Mouse (Mus musculus) ES-E14 (cell line): ENCODE measurements around the gene Ybx2. TPM values are rescaled to one million over a fixed set of nuclear protein-coding genes. Genes with fewer than 3 reads are reported as not detected.

ENCODE experiments used
- DNase-seq: peaks from one replicate; pipeline ENCODE4 v3.0.0-alpha.2; 2013; ENCODE audit warnings: low read depth, low spot score
- H3K27ac ChIP-seq: 2 replicates; pipeline ENCODE4 v1.5.1; 2012; ENCODE audit warnings: low read depth, mild to moderate bottlenecking, low read length, moderate library complexity, mixed read lengths; ENCODE audit not compliant: poor library complexity, insufficient read depth, severe bottlenecking
- H3K36me3 ChIP-seq: 2 replicates; pipeline ENCODE4 v1.6.1; 2012; ENCODE audit warnings: mild to moderate bottlenecking, low read length, moderate library complexity, mixed read lengths; ENCODE audit not compliant: control insufficient read depth, poor library complexity, insufficient read depth, severe bottlenecking
- H3K4me1 ChIP-seq, 2 experiments: fragments of 150-350 bp in 1 of 2; sonication (generic) in 1 of 2; 2 replicates each; pipeline ENCODE4 v1.6.1; 2012; ENCODE audit warnings: low read length in 2 of 2, mild to moderate bottlenecking in 1 of 2, mixed read lengths in 1 of 2; ENCODE audit not compliant: control insufficient read depth in 2 of 2, insufficient read depth in 2 of 2, poor library complexity in 1 of 2
- H3K4me3 ChIP-seq, 2 experiments: fragments of 150-350 bp in 1 of 2; sonication (generic) in 1 of 2; 2 replicates each; pipeline ENCODE4 v1.5.1; 2012; ENCODE audit warnings: low read length in 2 of 2, low read depth in 1 of 2, mild to moderate bottlenecking in 1 of 2, mixed read lengths in 1 of 2; ENCODE audit not compliant: insufficient read depth in 1 of 2, poor library complexity in 1 of 2, severe bottlenecking in 1 of 2
- H3K9ac ChIP-seq: 2 replicates; pipeline ENCODE4 v1.6.1; 2012; ENCODE audit warnings: low read depth, mild to moderate bottlenecking, low read length, mixed read lengths; ENCODE audit not compliant: poor library complexity, insufficient read depth, severe bottlenecking
- H3K9me3 ChIP-seq: fragments of 150-350 bp; sonication (generic); 2 replicates; pipeline ENCODE4 v1.6.1; 2012; ENCODE audit warnings: low read depth, mild to moderate bottlenecking, low read length; ENCODE audit not compliant: control insufficient read depth, insufficient read depth
- CHD2 ChIP-seq: IDR thresholded peaks from 2 replicates; pipeline ENCODE4 v1.6.1; 2014; ENCODE audit warnings: mild to moderate bottlenecking, low read depth, low read length, inconsistent platforms
- HCFC1 ChIP-seq: IDR thresholded peaks from 2 replicates; pipeline ENCODE4 v1.6.1; 2012; ENCODE audit warnings: low read length, inconsistent platforms, borderline replicate concordance; ENCODE audit not compliant: insufficient read depth
- MAFK ChIP-seq: IDR thresholded peaks from 2 replicates; pipeline ENCODE4 v1.6.1; 2014; ENCODE audit warnings: mild to moderate bottlenecking, low read depth, low read length, inconsistent platforms; ENCODE audit not compliant: insufficient read depth
- ZC3H11A ChIP-seq: IDR thresholded peaks from 2 replicates; pipeline ENCODE4 v1.6.1; 2012; ENCODE audit warnings: low read depth, mild to moderate bottlenecking, inconsistent platforms, low read length, borderline replicate concordance
- ZNF384 ChIP-seq: IDR thresholded peaks from 2 replicates; pipeline ENCODE4 v1.6.1; 2012; ENCODE audit warnings: low read depth, low read length, inconsistent platforms
- in situ Hi-C, 2 experiments: fragments of 600-800 bp; cut with MboI; formaldehyde crosslinking; loops; one replicate each; pipeline ENCODE4 v1.15.1; 2025; ENCODE audit warnings: low sequenced_read_pairs in 2 of 2, inconsistent platforms in 1 of 2; ENCODE audit not compliant: unreplicated experiment in 2 of 2
- total RNA-seq: library from RNA; depleted of rRNA; stranded (reverse); fragments of 300-350 nt; gene quantifications from 2 replicates; pipeline ENCODE4 v1.2.3, GENCODE M21; 2012

The Ybx2 gene
- total RNA-seq, 1 experiment = 3.9 TPM

DNA sequence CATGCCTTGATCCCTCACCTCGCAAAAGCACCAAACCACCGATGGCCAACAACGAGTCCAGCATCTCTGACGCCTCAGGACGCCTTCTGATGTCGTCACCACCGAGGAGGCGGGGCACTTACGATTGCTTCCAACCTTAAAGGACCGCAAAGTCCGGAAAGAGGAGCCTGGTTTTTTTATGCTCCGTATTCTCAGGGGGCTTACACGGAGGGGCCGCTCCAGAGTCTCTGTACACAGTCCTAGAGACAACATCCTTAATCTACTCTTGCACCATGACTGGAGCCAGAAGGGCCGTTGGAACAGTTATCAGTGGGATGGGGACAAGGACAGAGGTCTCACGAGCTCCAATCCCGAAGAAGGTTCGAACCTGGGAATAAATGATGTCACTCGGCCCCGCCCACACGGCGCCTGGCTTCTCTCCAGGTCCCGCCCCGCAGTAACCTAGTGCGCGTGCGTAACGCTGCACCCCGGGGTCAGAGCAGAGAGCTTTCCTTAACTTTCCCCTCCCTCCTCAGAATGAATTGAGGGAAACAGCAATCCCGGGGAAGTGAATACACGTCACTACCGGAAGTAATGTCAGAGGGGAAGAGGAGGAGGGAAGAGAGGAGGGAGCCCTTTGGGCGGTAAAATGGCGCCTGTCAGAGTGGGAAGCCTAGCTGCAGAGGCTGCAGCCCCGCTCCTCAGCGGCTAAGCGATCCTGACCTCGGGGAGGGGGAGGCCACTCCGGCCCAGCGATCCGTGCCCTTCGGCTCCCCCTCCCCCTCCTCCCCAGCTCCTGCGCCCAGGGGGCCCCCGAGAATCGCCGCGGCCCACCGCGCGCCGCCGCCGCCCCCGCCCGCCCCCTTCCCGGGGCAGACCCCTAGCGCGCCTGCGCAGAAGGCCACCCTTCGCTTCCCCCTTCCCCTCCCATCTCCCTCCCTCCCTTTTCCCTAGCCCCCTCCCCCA lies 44.9 kb downstream of the Ybx2 start:
- in situ Hi-C loops = no loop called here
- H3K4me3 ChIP-seq = peak overlapping the region; percentile 91 to 96
- H3K9ac ChIP-seq = peak overlapping the region; percentile 99
- TF ChIP-seq ZC3H11A (no peak), MAFK (no peak), HCFC1 (peak; percentile 71; the same call in 1 of the 2 replicates), ZNF384 (no peak), CHD2 (peak; percentile 29; the same call in 1 of the 2 replicates)
- no peaks in the 10 kb centered on the region for H3K9me3 ChIP-seq
- H3K36me3 ChIP-seq = peaks cover 21% of the 10 kb centered on the region
- peak overlapping the region; percentile 99 for H3K27ac ChIP-seq
- H3K4me1 ChIP-seq = peaks cover 0 to 2% of the 10 kb centered on the region in 2 experiments; a peak in 1 of 4 replicates
- peak; percentile 100 for DNase-seq

DNA sequence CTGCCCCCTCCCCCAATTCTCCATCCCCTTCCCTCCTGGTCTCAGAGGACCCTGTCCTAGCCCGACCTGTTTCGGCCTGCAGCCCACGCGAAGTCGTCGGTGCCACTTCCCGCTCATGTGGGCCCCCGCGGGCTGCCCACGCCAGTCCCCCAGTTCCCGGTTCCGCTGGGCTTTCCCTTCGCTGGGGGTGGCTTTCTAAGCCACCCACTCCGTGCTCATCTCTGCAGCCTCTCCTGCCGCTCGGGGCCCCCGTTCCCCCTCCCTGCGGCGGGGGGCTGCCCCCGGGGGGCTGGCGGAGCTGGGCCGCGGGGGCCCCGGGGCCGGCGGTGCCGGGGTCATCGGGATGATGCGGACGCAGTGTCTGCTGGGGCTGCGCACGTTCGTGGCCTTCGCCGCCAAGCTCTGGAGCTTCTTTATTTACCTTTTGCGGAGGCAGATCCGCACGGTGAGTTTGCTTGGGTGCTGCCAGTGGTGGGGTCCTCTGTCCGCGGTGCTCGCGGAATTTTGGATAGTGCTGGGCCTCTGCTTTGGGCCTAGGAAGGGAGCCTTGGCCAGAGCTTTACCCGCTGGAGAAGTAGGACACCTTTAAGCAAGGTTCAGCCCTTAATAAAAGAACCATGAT lies 45.7 kb downstream of the Ybx2 start, which contains the start of gene Ctdnep1:
Gene Ctdnep1 (plus strand): TSS at position 16 of the 622 bp plus-strand sequence.
- H3K9ac ChIP-seq = peak within 1 kb of the TSS; percentile 99
- peak within 1 kb of the TSS; percentile 91 to 96 for H3K4me3 ChIP-seq
- peak within 1 kb of the TSS; percentile 99 for H3K27ac ChIP-seq
- peaks cover 18% of the 10 kb centered on the region for H3K36me3 ChIP-seq
- in situ Hi-C loops = no loop called here
- TF ChIP-seq MAFK (no peak), ZNF384 (no peak), HCFC1 (no peak), ZC3H11A (no peak), CHD2 (no peak)
- no peaks in the 10 kb centered on the region for H3K9me3 ChIP-seq
- peaks cover 0 to 2% of the 10 kb centered on the region in 2 experiments; a peak in 1 of 4 replicates for H3K4me1 ChIP-seq
- DNase-seq = no peak

DNA sequence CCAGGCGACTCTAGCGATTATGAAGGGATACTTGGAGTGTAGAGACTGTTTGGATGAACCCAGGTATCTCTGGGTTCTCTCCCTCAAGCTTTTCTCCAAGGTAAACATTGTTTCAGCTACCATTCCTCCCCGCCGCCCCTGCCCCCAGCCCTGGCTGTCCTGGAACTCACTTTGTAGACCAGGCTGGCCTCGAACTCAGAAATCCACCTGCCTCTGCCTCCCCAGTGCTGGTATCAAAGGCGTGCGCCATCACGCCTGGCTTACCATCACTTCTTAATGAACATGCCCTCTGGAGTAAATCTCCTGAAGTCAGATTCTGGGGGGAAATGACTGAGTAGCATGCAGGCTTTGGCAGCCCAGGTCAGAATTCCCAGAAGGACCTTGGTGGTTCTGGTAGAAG lies 46.6 kb downstream of the Ybx2 start, which contains the start of gene Elp5:
Gene Elp5 (minus strand): TSS at position 293 of the 400 bp plus-strand sequence.
- Histone ChIP-seq H3K4me1 (peaks cover 0 to 2% of the 10 kb centered on the region in 2 experiments; a peak in 1 of 4 replicates), H3K9ac (peak within 1 kb of the TSS; percentile 91), H3K27ac (peak within 1 kb of the TSS; percentile 99), H3K36me3 (peaks cover 20% of the 10 kb centered on the region), H3K4me3 (peak within 1 kb of the TSS; percentile 91 to 96), H3K9me3 (no peaks in the 10 kb centered on the region)
- in situ Hi-C loops = no loop called here
- no peak for TF ChIP-seq HCFC1
- TF ChIP-seq ZNF384 = no peak
- no peak for TF ChIP-seq ZC3H11A
- TF ChIP-seq MAFK = no peak
- no peak for TF ChIP-seq CHD2
- no peak for DNase-seq

DNA sequence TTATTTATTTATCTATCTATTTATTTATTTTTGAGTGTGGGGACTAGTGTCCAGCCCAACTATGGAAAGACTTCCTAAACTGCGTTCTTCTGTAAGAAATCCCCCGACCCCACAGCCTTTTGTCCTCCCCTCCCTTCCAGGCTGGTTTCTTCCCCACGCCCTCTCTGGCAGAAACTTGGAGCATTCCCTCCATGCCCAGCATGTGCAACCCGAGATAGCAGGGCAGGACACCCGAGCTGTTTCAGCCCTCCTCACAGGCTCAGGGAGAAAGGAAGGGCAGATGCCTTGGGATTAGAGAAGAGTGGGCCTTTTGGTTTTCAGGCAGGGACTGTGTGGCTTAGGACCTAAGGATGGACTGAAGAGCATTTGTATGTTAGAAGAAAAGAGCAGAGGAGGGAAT lies 47.3 kb downstream of the Ybx2 start:
- in situ Hi-C loops = no loop called here
- H3K36me3 ChIP-seq = peaks cover 16% of the 10 kb centered on the region
- no peaks in the 10 kb centered on the region for H3K9me3 ChIP-seq
- H3K9ac ChIP-seq = no peak overlapping the region
- H3K4me3 ChIP-seq = no peak overlapping the region
- DNase-seq = no peak
- H3K27ac ChIP-seq = no peak overlapping the region
- peaks cover 0 to 2% of the 10 kb centered on the region in 2 experiments; a peak in 1 of 4 replicates for H3K4me1 ChIP-seq
- TF ChIP-seq MAFK (no peak), HCFC1 (no peak), ZNF384 (no peak), ZC3H11A (no peak), CHD2 (no peak)
